Mouse (Mus musculus) testis, postnatal 14 days (tissue): ENCODE data around the gene Ripor3.

Source experiments
- DNase-seq: peaks from one replicate; pipeline ENCODE4 v3.0.0; 2021; ENCODE audit warnings: low spot score

Gene Ripor3

DNA sequence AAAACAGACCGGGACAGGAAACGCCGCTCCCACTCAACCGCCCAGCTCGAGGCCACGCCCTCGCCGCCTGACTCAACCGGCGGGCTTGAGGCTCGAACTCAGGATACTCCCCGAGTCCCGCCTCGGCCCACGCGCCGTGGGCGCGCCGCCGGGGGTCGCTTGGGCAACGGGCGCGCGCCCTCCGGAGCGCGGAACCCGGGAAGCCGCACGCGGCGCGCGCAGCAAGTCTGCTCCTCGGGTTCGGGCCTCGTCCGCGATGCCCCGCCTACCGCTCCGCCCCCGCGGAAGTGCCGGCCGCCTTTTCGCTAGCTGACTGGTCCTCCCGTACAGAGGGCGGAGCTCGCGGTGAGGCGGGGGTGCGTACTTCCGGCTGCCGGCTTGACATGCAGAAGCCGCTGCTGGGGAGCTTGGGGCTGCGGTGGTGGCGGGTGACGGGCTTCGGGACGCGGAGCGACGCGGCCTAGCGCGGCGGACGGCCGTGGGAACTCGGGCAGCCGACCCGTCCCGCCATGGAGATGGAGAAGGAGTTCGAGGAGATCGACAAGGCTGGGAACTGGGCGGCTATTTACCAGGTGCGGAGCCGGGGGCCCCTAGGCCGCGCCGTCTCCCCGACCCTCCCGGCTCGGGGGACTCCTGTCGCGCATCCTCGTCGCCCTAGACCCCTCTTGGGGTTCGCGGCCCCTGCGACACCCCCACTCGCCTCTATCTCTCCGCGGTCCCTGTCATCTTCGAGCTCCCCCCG, 78.3 kb downstream of the Ripor3 start, which contains the start of gene Ptpn1:
Gene Ptpn1 (plus strand): TSS at position 73 of the 742 bp plus-strand sequence.
- peak; percentile 99 for DNase-seq

DNA sequence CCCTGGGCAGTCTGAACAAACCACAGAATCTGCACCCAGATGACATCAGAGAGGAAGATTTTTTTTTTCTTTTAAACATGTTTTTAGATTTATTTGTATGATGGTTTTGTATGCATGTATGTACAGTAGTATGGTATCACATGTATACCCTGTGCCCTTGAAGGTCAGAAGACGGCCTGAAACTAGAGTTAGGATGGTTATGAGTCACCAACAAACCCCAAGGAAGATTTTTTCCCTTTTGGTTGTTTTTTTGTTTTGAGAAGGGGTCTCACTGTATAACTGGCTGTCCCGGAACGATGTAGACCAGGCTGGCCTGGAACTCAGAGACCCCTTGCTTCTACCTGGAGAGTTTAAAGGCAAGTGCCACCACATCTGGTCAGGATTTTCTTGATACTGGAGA, 79.4 kb downstream of the Ripor3 start:
- no peak for DNase-seq
